Mouse (Mus musculus): ENCODE results near the gene Lmbr1l. TPM values are rescaled to one million over a fixed set of nuclear protein-coding genes. Genes with fewer than 3 reads are reported as not detected.
A peak's percentile ranks its signal among the peaks of the same experiment; 100 is the strongest.

Lmbr1l gene
- polyA plus RNA-seq, 1 experiment from 2014 or later, result 4.5 TPM

DNA sequence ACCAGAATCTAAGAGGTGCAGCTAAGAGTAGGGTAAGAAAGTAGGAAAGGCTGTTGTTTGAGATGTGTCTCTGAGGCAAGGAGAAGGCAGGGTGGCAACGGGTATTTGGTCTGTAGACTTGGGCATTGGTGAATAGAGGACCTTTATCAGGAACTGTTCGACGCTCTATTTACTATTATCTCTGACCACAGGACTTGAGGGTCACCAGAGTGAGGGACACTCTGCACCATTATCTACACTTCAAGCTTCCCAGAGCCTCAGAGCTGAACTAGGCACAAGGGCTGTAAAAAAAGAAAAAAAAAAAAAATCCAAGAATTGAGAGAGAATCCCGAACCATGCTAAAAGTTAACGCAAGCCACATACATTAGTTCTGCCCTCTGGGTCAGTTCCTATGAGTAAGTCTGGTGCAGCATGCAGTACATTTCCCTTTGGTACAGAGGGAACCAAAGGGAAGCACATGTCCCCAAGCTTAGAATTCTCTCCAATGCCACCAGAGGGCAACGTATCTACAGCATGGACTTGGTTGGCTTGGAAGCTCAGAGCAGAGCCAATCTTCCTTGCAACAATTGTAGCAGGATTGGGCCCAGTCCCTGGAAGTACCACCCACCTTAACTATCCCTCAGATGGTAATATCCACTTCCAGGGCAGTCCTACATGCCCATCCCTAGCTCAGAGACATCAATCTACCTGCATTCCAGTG lies 26.0 kb downstream of the Lmbr1l start:
- DNase-seq (peak; percentile 91), ATAC-seq (ENCODE audit: insufficient read depth) (peak; percentile 66; the same call in 1 of the 2 replicates)
- no peaks in the 10 kb centered on the region for H3K36me3 ChIP-seq (ENCODE audit: insufficient read depth)
- no peak overlapping the region for H3K4me3 ChIP-seq (ENCODE audit: low read depth, low read length)
- H3K27ac ChIP-seq (ENCODE audit: low read depth), result no peak overlapping the region
- H3K4me1 ChIP-seq (ENCODE audit: insufficient read depth), result peaks cover 7% of the 10 kb centered on the region; the same call in 1 of the 2 replicates
- no peak overlapping the region for H3K4me2 ChIP-seq
- H3K9me3 ChIP-seq (ENCODE audit: low read depth, low read length), result no peaks in the 10 kb centered on the region
- no peak overlapping the region for H3K9ac ChIP-seq
- TF ChIP-seq CTCF (IDR thresholded peaks at IDR 0.05; ENCODE audit: low read depth), result peak; percentile 94
- H3K27me3 ChIP-seq (ENCODE audit: insufficient read depth, low read length), result peaks cover 53% of the 10 kb centered on the region
- 35% methylated on average over 6 of the region's 6 CpGs for WGBS

DNA sequence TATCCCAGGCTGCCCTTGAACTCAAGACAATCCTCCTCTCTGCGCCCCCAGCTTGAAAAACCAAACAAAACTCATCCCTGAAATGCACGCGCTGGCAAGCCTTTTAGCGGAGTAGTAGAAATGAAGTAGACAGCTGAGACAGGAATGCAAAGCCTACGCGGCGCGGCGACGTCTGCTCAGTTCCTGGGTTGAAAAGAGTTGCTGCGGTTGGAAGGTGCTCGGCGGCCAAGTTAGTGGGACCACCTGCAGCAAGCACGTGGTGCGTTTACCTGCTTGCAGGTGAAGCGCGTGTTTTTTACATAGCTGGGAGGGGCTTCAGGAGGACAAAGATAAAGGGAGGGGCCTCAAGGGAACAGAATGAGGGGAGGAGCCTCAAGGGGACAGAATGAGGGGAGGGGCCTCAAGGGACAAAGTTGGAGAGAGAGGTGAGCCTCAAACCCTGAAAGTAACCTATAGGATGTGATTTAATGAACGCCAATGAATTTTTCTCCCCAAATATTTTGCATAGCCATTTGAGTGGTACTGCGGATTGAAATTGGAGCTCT lies 26.8 kb downstream of the Lmbr1l start:
- no peak overlapping the region for H3K9ac ChIP-seq
- peaks cover 7% of the 10 kb centered on the region; the same call in 1 of the 2 replicates for H3K4me1 ChIP-seq (ENCODE audit: insufficient read depth)
- no peaks in the 10 kb centered on the region for H3K9me3 ChIP-seq (ENCODE audit: low read depth, low read length)
- WGBS, result 10% methylated on average over 19 of the region's 19 CpGs
- TF ChIP-seq CTCF (IDR thresholded peaks at IDR 0.05; ENCODE audit: low read depth), result no peak
- peak overlapping the region; percentile 49 for H3K4me2 ChIP-seq
- H3K27me3 ChIP-seq (ENCODE audit: insufficient read depth, low read length), result peaks cover 45% of the 10 kb centered on the region
- no peaks in the 10 kb centered on the region for H3K36me3 ChIP-seq (ENCODE audit: insufficient read depth)
- ATAC-seq (ENCODE audit: insufficient read depth) (no peak), DNase-seq (no peak)
- no peak overlapping the region for H3K27ac ChIP-seq (ENCODE audit: low read depth)
- H3K4me3 ChIP-seq (ENCODE audit: low read depth, low read length), result 0 out of 2 replicates have a peak overlapping the region, but pooled peaks have one; percentile 3

GRCm38 (mm10) chr15:98887526-98887925 lies 30.5 kb downstream of the Lmbr1l start:
- Histone ChIP-seq H3K9me3 (ENCODE audit: low read depth, low read length) (no peaks in the 10 kb centered on the region), H3K4me1 (ENCODE audit: insufficient read depth) (no peaks in the 10 kb centered on the region), H3K4me2 (no peak overlapping the region), H3K27ac (ENCODE audit: low read depth) (no peak overlapping the region), H3K9ac (no peak overlapping the region), H3K4me3 (ENCODE audit: low read depth, low read length) (no peak overlapping the region), H3K27me3 (ENCODE audit: insufficient read depth, low read length) (peaks cover 8% of the 10 kb centered on the region; the same call in 1 of the 2 replicates), H3K36me3 (ENCODE audit: insufficient read depth) (no peaks in the 10 kb centered on the region)
- WGBS, result 74% methylated on average over 7 of the region's 7 CpGs
- ATAC-seq (ENCODE audit: insufficient read depth) (no peak), DNase-seq (no peak)
- no peak for TF ChIP-seq CTCF (IDR thresholded peaks at IDR 0.05; ENCODE audit: low read depth)

- Histone ChIP-seq H3K27ac (ENCODE audit: low read depth) (no peak overlapping the region), H3K4me2 (no peak overlapping the region), H3K36me3 (ENCODE audit: insufficient read depth) (no peaks in the 10 kb centered on the region), H3K4me1 (ENCODE audit: insufficient read depth) (no peaks in the 10 kb centered on the region), H3K27me3 (ENCODE audit: insufficient read depth, low read length) (0 out of 2 replicates have a peak, but pooled peaks cover 5% of the 10 kb centered on the region), H3K9ac (no peak overlapping the region), H3K9me3 (ENCODE audit: low read depth, low read length) (no peaks in the 10 kb centered on the region), H3K4me3 (ENCODE audit: low read depth, low read length) (no peak overlapping the region)
- DNase-seq (no peak), ATAC-seq (ENCODE audit: insufficient read depth) (no peak)
- WGBS, result 41% methylated on average over 8 of the region's 8 CpGs
- TF ChIP-seq CTCF (IDR thresholded peaks at IDR 0.05; ENCODE audit: low read depth), result no peak
Measured at GRCm38 (mm10) chr15:98886667-98887387, 31.2 kb downstream of the Lmbr1l start.

DNA sequence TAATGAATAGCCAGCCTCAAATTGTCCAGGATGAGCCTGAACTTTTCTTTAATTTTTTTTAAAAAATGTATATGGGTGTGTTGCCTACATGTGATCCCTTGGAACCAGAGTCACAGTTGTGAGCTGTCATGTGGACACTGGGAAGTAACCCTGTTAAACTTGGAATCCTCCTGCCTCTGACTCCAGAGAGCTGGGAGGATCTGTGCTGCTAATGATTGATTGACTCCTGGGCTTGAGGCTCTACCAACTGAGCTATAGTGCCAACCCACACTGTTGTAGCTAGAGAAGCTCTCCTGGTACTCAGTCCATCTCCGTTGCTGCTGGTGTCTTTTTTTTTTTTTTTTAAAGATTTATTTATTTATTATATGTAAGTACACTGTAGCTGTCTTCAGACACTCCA lies 33.9 kb downstream of the Lmbr1l start:
- no peaks in the 10 kb centered on the region for H3K4me1 ChIP-seq (ENCODE audit: insufficient read depth)
- no peak overlapping the region for H3K9ac ChIP-seq
- H3K4me2 ChIP-seq, result no peak overlapping the region
- no peaks in the 10 kb centered on the region for H3K9me3 ChIP-seq (ENCODE audit: low read depth, low read length)
- no peak overlapping the region for H3K4me3 ChIP-seq (ENCODE audit: low read depth, low read length)
- ATAC-seq (ENCODE audit: insufficient read depth) (no peak), DNase-seq (no peak)
- 55% methylated on average over 1 of the region's 1 CpGs for WGBS
- TF ChIP-seq CTCF (IDR thresholded peaks at IDR 0.05; ENCODE audit: low read depth), result no peak
- no peaks in the 10 kb centered on the region for H3K36me3 ChIP-seq (ENCODE audit: insufficient read depth)
- no peaks in the 10 kb centered on the region for H3K27me3 ChIP-seq (ENCODE audit: insufficient read depth, low read length)
- no peak overlapping the region for H3K27ac ChIP-seq (ENCODE audit: low read depth)

- Histone ChIP-seq H3K9me3 (ENCODE audit: low read depth, low read length) (no peaks in the 10 kb centered on the region), H3K4me1 (ENCODE audit: insufficient read depth) (no peaks in the 10 kb centered on the region), H3K27me3 (ENCODE audit: insufficient read depth, low read length) (no peaks in the 10 kb centered on the region), H3K27ac (ENCODE audit: low read depth) (no peak overlapping the region), H3K9ac (no peak overlapping the region), H3K4me3 (ENCODE audit: low read depth, low read length) (no peak overlapping the region), H3K4me2 (no peak overlapping the region), H3K36me3 (ENCODE audit: insufficient read depth) (no peaks in the 10 kb centered on the region)
- no peak for TF ChIP-seq CTCF (IDR thresholded peaks at IDR 0.05; ENCODE audit: low read depth)
- no peak for ATAC-seq (ENCODE audit: insufficient read depth)
- DNase-seq, result no peak
Measured at GRCm38 (mm10) chr15:98883661-98884060, 34.4 kb downstream of the Lmbr1l start.

- Histone ChIP-seq H3K36me3 (ENCODE audit: insufficient read depth) (no peaks in the 10 kb centered on the region), H3K27me3 (ENCODE audit: insufficient read depth, low read length) (no peaks in the 10 kb centered on the region), H3K4me2 (peak overlapping the region; percentile 92), H3K9me3 (ENCODE audit: low read depth, low read length) (no peaks in the 10 kb centered on the region), H3K4me3 (ENCODE audit: low read depth, low read length) (peak overlapping the region; percentile 65), H3K27ac (ENCODE audit: low read depth) (0 out of 2 replicates have a peak overlapping the region, but pooled peaks have one; percentile 33), H3K4me1 (ENCODE audit: insufficient read depth) (no peaks in the 10 kb centered on the region), H3K9ac (peak overlapping the region; percentile 27; the same call in 1 of the 2 replicates)
- WGBS, result 8% methylated on average over 5 of the region's 5 CpGs
- ATAC-seq (ENCODE audit: insufficient read depth) (peak; percentile 45), DNase-seq (no peak)
- TF ChIP-seq CTCF (IDR thresholded peaks at IDR 0.05; ENCODE audit: low read depth), result no peak
Measured at GRCm38 (mm10) chr15:98881656-98882008, 36.4 kb downstream of the Lmbr1l start.

All from lung, embryonic 14.5 days (tissue).